Mouse (Mus musculus): ENCODE measurements around the gene Mfap1b. TPM values are rescaled to one million over a fixed set of nuclear protein-coding genes. Genes with fewer than 3 reads are reported as not detected.
"Not testable (repeated sequence)": the region's sequence is repeated elsewhere in the genome, so short reads cannot be mapped to it uniquely, and the experiment has no call there.

Mfap1b gene
- 10 to 100 TPM; 47.8 to 52.9 TPM for total RNA-seq (2021)
- long read RNA-seq, transcript Mfap1b-201 (7 exons, 3,362 nt): major isoform, 90 of 96 reads
- long read RNA-seq, partial matches to known transcripts: 2 of 96 reads
- long read RNA-seq, other reads (novel, unspliced or antisense): 4 of 96 reads

DNA sequence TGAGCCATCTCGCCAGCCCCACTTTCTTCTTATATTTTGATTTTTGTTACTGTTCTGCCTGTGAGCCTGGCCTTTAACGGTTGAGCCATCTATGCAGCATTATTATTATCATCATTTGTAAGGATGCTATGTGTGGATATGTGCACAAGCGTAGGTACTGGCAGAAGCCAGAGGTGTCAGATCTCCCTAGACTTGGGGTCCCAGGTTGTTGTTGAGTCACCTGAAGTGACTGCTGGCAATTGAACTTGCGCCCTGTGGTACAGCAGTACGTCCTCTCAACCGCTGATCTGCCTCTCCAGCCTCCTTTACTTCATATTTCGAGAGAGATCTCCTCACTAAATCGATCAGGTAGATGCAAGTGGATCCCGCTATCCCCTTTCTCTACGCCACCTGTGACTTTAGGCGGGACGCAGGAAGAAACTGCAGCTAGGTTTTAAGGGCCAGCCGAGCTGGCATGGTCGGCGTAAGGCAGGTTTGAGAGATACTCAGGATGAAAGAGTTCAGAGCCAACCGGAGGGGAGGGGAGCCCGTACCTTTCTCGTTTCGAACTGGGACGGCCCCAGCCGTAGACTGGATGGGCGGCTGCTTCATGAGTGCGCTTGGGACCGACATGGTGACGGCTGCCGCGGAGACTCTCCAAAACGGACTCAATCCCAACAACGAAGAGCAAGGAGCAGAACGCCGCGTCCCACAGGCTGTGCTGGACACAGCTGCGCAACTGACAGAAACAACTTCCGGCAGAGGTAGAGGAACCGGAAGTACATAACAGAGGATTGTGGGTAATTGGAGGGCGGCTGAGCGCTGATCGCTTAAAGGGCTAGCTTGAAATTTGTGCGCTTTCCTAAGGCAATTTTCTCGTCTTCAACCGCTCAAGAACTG is at the start of gene Mfap1b:
Mfap1b (minus strand) TSS at position 767 of the 879 bp plus-strand sequence.
- DNase-seq (ENCODE audit: low spot score in 2 of 2): peak; percentile 81 to 93

DNA sequence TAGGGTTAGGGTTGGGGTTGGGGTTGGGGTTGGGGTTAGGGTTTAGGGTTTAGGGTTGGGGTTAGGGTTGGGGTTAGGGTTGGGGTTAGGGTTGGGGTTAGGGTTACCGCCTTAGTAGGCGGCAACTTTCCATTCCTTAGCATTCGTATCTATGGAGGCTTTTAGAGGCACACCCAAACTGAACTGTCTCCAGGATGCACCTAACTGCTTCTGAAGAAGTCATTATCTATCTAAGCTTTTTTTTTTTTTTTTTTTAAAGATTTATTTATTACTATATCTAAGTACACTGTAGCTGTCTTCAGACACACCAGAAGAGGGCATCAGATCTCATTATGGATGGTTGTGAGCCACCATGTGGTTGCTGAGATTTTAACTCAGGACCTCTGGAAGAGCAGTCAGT is 49.0 kb upstream of the Mfap1b start:
- DNase-seq (ENCODE audit: low spot score in 2 of 2): not testable (repeated sequence)

DNA sequence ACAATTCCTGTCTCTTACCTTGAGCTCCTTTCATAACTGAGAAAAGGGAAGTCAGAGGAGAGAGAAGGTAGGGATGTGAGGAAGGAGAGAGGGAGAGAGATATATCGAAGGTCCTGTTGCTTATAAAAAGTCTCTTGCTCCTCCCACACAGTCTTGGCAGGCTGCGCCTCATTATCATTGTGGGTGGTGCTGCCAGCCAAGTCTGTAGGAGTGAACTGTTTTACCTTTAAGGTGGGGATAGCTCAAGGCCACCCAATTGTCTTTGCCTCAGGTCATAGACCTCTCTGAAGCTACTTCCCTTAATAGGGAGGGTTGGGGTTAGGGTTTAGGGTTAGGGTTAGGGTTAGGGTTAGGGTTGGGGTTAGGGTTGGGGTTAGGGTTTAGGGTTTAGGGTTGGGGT is 48.1 kb upstream of the Mfap1b start:
- no peak for DNase-seq (ENCODE audit: low spot score in 2 of 2)

DNA sequence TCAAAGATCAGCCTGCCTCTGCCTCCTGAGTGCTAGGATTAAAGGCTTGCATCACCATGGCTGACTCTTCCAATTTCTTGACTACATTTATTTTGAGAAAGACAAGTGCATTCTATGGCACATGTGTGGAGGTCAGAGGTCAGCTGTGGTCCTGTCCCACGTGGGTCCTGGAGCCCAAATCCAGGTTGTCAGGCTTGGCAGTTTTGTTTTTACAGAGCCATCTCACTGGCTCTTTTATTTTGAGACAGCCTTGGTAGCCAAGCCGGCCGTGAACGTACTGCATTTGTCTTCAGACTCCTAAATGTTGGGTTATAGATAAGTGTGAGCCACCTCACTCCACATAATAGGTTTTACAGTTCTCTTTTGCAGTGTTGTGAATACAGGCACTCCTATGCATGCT is 44.8 kb upstream of the Mfap1b start:
- not testable (repeated sequence) for DNase-seq (ENCODE audit: low spot score in 2 of 2)

DNA sequence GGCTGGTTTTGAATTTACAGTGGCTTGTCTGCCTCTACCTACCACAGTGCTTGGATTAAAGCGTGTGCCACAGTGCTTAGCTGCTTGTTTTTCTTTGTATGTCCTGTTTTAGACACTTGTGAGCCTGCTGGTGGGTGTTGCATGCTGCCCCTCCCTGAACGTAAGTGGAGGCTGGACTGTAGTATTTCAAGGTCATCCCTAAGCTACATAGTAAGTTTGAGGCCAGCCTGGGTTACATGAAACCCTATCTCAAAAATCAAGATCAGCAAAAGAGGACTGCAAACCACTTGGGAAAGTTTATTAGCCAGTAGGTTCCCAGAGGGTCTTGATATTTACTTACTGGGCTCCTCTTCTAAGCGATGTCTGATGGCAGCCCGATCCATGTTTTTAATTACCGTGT is 44.2 kb upstream of the Mfap1b start:
- no peak for DNase-seq (ENCODE audit: low spot score in 2 of 2)

DNA sequence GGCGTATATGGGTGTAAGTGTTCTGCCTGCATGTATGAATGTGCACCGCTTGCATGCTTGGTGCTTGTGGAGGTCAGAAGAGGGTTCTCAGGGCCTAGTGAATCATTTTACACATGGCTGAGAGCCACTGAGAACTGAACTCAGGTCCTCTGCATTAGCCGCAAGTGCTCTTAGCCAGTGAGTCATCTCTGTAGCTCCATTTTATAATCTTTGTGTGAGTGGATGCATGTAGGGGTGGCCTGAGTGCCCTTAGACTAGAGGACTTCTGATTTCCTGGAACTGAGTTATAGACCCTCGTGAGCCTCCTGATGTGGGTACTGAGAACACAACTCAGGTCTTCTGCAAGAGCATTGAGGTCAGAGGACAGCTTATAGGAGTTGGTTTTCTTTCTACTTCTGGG is 40.3 kb upstream of the Mfap1b start:
- DNase-seq (ENCODE audit: low spot score in 2 of 2): no peak

DNA sequence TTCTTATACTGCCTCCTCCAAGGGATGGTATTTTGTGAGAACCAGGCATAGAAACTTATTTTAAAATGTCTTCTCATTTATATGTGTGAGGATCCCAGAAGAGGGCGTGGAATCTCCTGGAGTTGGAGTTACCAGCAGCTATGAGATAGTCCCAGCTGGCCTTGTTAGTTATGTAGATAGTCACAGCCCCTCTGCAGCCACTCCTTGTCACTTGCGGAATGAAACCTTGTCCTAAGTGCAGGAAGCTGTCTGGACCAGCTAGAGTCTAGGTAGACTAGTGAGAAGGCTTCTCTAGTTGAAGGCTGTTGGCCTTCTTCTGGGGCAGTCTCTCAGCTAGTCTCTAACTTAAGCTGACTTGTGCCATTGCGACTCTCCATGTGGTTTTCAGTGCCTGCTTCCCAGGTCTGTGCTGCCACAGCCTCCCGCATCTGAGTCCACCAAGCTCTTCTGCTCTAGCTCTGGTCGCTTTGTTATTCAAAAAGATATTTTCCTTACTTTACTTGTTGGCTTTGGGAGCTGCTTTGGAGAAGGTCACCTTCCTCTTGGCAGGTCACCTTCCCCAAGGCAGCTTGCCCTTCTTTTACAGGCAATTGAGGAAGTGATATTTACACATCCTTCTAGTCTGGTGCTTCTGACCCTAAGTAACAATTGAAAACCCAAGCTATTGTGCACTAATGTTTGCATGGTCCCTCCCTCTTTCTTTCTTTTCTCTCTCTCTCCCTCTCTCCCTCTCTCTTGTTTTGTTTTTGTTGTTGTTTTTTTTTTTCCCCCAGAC is 39.3 kb upstream of the Mfap1b start:
- DNase-seq (ENCODE audit: low spot score in 2 of 2): not testable (repeated sequence)

DNA sequence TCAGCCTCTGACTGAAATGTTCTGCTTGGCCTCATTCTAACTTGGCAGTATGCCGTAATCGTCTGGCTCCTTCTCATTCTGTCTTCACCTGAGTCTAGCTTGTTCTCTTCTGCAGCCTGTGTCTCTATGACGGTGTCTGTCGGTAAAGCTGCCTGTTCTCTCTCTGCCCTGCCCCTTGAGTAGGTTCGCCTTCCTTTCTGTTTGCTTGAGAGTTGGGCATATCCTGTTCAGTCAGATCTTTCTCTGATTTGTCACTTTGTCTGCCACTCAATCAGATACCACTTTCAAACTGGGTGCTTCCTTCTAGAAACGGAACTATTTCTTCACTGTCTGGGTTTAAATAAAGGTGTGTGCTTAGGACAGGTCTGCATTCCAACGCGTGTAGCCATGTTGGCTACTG is 37.5 kb upstream of the Mfap1b start:
- DNase-seq (ENCODE audit: low spot score in 2 of 2): no peak

DNA sequence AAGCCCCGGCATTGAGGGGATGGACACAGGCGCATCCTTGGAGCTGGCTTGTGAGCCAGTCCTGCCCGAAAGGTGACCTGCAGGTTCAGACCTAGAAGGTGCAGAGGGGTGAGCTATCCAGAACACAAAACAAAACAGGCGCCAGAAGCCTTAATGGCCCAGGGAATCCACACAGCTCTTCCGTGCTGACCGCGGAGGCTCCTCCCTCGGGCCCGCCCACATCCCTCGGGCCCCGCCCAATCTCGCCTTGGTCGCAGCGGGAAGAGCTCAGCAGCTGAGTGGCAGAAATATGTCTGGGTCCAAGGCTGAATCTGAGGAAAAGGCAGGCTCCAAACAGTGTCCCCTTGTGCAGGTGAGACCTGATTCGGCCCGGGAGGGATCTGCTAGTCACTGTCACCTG is 35.7 kb upstream of the Mfap1b start:
- DNase-seq (ENCODE audit: low spot score in 2 of 2): peak; percentile 19 to 48

DNA sequence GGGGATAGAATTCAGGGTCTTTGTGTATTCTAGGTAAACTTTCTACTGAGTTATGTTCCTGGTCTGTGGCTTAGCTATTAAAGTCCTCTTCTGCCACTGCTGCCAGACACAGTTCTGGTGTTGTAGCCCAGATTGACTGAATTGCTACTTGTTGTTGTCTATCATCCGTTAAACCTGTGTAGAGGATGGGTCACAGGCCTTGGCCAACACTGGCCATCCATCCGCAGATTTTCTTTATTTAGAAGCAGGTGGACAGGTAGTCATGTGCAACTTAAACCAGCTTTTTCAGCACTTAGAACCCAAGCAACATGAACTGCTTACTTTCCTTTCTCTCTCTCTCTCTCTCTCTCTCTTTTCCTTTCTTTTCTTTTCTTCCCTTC is 34.1 kb upstream of the Mfap1b start:
- DNase-seq (ENCODE audit: low spot score in 2 of 2): no peak

DNA sequence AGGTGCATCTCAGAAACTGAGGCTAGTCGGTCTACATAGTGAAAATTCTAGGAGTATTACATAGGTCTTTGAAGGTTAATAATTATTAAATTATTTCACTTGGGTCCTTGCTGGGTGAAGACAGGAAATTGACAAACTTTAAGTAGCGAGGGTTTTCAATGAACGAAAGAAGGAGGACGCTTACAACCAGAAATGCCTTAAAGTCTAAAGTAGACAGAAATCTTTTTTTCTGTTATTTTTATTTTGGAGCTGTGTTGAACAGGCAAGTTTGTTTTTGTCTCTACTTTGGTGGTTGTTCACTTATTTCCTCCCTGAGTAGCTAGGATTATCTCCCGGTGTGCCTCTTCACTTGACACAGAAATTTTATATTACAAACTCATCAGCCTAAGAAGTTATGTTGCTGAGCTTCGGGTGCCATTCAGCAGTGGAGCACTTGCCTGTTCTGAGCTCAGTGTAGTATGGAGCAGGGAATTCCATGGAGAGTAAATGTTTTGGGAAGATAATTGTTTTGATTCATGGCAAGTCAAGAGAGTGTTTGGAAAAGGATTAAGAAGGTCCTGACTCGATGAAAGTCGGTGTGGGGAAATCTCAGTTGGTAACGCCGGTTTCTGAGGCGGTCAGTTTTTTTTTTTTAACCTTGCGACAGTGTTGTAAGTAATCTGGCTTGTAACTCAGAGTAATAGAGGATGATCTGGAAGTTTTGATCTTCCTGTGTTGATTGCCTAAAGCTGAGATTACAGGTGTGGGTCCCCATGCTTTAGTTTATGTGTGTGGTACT is 33.5 kb upstream of the Mfap1b start:
- DNase-seq (ENCODE audit: low spot score in 2 of 2): no peak

DNA sequence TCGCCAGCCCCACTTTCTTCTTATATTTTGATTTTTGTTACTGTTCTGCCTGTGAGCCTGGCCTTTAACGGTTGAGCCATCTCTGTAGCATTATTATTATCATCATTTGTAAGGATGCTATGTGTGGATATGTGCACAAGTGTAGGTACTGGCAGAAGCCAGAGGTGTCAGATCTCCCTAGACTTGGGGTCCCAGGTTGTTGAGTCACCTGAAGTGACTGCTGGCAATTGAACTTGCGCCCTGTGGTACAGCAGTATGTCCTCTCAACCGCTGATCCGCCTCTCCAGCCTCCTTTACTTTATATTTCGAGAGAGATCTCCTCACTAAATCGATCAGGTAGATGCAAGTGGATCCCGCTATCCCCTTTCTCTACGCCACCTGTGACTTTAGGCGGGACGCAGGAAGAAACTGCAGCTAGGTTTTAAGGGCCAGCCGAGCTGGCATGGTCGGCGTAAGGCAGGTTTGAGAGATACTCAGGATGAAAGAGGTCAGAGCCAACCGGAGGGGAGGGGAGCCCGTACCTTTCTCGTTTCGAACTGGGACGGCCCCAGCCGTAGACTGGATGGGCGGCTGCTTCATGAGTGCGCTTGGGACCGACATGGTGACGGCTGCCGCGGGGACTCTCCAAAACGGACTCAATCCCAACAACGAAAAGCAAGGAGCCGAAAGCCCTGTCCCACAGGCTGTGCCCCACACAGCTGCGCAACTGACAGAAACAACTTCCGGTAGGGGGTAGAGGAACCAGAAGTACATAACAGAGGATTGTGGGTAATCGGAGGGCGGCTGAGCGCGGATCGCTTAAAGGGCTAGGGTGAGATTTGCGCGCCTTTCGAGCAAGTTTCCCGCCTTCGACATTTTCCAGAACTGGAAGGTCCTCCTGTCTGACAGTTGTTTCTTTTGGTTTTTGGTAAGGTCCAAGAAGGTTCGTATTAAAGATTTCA is 32.3 kb upstream of the Mfap1b start, which contains the start of the genes Mfap1a and Wdr76:
Mfap1a (minus strand) TSS at position 724 of the 941 bp plus-strand sequence.
Wdr76 (plus strand) TSS at position 782 of the 941 bp plus-strand sequence.
- DNase-seq (ENCODE audit: low spot score in 2 of 2): peak; percentile 77 to 90

DNA sequence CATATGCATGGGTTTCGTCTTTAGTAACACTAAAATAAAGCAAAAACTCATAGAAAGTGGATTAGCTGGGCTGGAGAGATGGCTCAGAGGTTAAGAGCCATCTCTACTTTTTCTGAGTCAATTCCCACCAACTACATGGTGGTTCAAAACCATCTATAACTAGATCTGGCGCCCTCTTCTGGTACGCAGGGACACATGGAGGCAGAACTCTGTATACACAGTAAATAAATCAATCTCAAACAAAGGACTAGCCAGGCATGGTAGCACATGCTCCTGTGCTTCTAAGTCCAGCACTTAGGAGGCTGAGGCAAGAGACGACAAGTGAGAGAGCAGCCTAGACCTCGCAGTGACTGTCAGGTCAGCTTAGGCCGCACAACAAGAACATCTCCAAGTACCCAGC is 27.7 kb upstream of the Mfap1b start:
- not testable (repeated sequence) for DNase-seq (ENCODE audit: low spot score in 2 of 2)

DNA sequence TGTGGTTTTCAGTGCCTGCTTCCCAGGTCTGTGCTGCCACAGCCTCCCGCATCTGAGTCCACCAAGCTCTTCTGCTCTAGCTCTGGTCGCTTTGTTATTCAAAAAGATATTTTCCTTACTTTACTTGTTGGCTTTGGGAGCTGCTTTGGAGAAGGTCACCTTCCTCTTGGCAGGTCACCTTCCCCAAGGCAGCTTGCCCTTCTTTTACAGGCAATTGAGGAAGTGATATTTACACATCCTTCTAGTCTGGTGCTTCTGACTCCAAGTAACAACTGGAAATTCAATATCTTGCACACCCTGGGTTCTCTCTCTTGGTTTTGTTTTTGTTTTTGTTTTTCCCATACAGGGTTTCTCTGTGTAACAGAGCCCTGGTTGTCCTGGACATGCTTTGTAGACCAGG is 10.5 kb upstream of the Mfap1b start:
- not testable (repeated sequence) for DNase-seq (ENCODE audit: low spot score in 2 of 2)

DNA sequence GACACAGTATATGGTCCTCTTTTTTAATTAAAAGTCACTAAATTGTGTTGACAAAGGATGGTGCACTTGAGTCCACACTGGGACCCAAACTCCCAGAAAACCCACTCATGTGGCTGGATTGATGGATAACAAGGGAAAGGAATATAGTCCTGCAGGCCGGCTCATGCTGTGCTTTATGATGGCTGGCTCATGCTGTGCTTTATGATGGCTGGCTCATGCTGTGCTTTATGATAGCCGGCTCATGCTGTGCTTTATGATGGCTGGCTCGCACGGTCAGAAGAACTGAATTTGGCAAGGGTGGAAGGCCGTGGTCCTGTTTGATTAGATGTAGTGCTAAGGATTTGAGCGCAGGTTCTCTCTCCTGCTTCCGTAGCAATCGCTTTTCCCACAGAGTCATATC is 9.7 kb upstream of the Mfap1b start:
- no peak for DNase-seq (ENCODE audit: low spot score in 2 of 2)

DNA sequence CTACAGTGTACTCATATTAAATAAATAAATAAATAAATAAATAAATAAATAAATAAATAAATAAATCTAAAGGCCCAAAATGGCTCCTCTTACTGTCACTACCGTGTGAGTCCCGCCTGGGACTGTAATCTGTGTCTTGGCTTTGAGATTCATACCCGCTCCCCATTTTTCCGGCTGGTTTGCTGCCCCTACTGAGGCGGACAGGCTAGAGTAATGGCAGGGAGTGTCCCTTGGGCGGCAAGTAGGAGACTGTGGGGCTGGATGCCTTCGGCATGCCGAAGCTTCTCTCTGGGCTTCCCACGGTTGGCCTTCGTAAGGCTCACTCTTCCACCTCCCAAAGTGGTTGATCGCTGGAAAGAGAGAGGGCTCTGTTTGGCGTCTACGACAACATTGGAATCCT is 7.0 kb upstream of the Mfap1b start:
- not testable (repeated sequence) for DNase-seq (ENCODE audit: low spot score in 2 of 2)

DNA sequence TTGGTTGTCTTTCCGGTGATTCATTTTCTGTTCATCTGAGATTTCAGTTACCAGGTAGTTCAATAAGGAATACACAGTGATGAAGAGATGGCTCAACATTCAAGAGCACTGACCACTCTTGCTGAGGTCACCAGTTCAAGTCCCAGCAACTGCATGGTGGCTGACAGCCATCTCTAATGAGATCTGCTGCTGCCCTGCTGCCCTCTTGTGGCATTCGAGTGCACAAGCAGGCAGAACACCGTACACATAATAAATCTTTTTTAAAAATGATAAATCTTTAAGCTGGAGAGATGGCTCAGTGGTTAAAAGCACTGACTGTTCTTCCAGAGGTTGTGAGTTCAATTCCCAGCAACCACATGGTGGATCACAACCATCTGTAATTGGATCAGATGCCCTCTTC is 6.6 kb upstream of the Mfap1b start:
- no peak for DNase-seq (ENCODE audit: low spot score in 2 of 2)

DNA sequence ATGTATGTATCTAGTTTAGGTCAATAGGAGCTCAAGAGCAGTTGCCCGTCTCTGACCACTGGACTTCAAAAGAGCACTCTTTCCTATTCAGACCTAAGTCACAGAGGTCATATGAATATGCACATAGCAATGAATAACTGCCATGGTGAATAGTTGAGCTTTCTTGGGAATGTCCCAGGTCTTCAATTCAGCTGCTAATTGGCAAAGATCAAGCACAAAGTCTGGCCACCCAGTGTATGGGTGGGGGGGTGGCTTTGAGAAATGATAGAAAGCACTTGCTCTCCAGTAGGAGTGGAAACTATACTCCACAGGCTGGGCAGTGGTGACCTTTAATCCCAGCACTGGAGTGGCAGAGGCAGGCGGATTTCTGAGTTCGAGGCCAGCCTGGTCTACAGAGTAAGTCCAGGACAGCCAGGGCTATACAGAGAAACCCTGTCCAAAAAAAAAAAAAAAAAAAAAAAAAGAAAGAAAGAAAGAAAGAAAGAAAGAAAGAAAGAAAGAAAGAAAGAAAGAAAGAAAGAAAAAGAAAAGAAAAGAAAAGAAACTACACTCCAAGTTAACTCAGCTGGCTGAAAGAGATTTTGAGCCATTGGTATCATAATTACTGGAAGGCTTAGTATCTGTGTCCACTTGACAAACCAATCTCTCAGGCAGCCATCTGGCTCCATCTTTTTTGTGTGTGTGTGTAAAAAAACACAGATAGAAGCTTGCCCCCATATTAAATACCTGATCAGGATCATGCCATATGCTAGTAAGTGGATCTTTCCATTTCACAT is 3.8 kb upstream of the Mfap1b start:
- no peak for DNase-seq (ENCODE audit: low spot score in 2 of 2)

DNA sequence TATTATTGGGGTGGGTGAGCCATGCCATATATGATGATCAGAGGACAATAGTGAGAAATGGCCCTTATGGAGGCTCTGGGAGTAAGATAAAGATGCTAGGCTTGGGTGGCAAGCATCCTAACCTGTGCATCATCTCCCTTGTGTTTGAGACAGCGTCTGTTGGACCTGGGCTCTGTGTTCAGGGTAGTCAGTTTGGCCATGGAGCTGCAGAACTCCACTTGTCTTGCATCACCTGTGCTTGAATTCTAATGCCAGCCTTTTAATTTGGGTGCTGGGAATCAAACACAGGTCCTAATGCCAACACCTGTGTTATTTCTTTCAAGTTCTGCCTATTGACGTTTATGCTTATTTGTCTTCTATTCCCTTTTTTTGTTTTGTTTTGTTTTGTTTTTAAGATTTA is 1.4 kb upstream of the Mfap1b start:
- DNase-seq (ENCODE audit: low spot score in 2 of 2): not testable (repeated sequence)

Measured in layer of hippocampus, adult 18-20 months (tissue).